Mouse (Mus musculus) MEL (cell line): ENCODE results near the gene Rps3. TPM values are rescaled to one million over a fixed set of nuclear protein-coding genes. Genes with fewer than 3 reads are reported as not detected.

Experiments
- DNase-seq: peaks from one replicate; pipeline ENCODE4 v3.0.0; 2011; ENCODE audit warnings: low read depth, low spot score
- H3K27ac ChIP-seq: 2 replicates; pipeline ENCODE4 v1.5.1; 2012; ENCODE audit warnings: low read depth, mild to moderate bottlenecking, control low read depth, low read length, moderate library complexity; ENCODE audit not compliant: control insufficient read depth
- H3K27me3 ChIP-seq, 2 experiments: fragments of 150-350 bp in 1 of 2; sonication (generic) in 1 of 2; 2 replicates each; pipeline ENCODE4 v1.6.1; 2012; ENCODE audit warnings: low read length in 2 of 2, mild to moderate bottlenecking in 2 of 2, improper control_type of control experiment in 1 of 2, moderate library complexity in 1 of 2; ENCODE audit not compliant: insufficient read depth in 2 of 2, control insufficient read depth in 1 of 2
- H3K36me3 ChIP-seq, 2 experiments: 2 replicates each; pipeline ENCODE4 v1.6.1; 2012 to 2014; ENCODE audit warnings: low read length in 2 of 2, improper control_type of control experiment in 1 of 2, inconsistent platforms in 1 of 2, mild to moderate bottlenecking in 1 of 2; ENCODE audit not compliant: insufficient read depth in 2 of 2, control insufficient read depth in 1 of 2
- H3K4me1 ChIP-seq, 2 experiments: fragments of 150-350 bp in 1 of 2; sonication (generic) in 1 of 2; 2 replicates each; pipeline ENCODE4 v1.6.1; 2012; ENCODE audit warnings: low read length in 2 of 2, improper control_type of control experiment in 1 of 2, mild to moderate bottlenecking in 1 of 2; ENCODE audit not compliant: insufficient read depth in 2 of 2, control insufficient read depth in 1 of 2
- H3K4me3 ChIP-seq, 2 experiments: fragments of 150-350 bp in 1 of 2; sonication (generic) in 1 of 2; 2 replicates each; pipeline ENCODE4 v1.5.1; 2012; ENCODE audit warnings: low read depth in 2 of 2, low read length in 2 of 2, mild to moderate bottlenecking in 2 of 2, moderate library complexity in 2 of 2, control low read depth in 1 of 2, improper control_type of control experiment in 1 of 2; ENCODE audit not compliant: control insufficient read depth in 1 of 2, insufficient read depth in 1 of 2
- H3K79me2 ChIP-seq: 2 replicates; pipeline ENCODE4 v1.6.1; 2012; ENCODE audit warnings: mild to moderate bottlenecking, low read length, moderate library complexity; ENCODE audit not compliant: control insufficient read depth, poor library complexity, insufficient read depth
- H3K9ac ChIP-seq: 2 replicates; pipeline ENCODE4 v1.6.1; 2012; ENCODE audit warnings: low read depth, mild to moderate bottlenecking, control low read depth, low read length, moderate library complexity; ENCODE audit not compliant: control insufficient read depth, poor library complexity, severe bottlenecking
- H3K9me3 ChIP-seq: fragments of 150-350 bp; sonication (generic); replicated peaks from 2 replicates; pipeline ENCODE4 v1.6.1; 2012; ENCODE audit warnings: mild to moderate bottlenecking, low read length, improper control_type of control experiment, moderate library complexity; ENCODE audit not compliant: insufficient read depth
- CHD1 ChIP-seq: IDR thresholded peaks from 2 replicates; pipeline ENCODE4 v1.6.1; 2012; ENCODE audit warnings: low read depth, mild to moderate bottlenecking, inconsistent platforms, low read length, improper control_type of control experiment
- CTCF ChIP-seq, 3 experiments: IDR thresholded peaks in 2 of 3; conservative IDR thresholded peaks in 1 of 3; 2 replicates each; pipeline ENCODE4 v1.5.1; 2011 to 2012; ENCODE audit warnings: low read length in 3 of 3, low read depth in 2 of 3, mild to moderate bottlenecking in 2 of 3, improper control_type of control experiment in 1 of 3, inconsistent platforms in 1 of 3, mixed read lengths in 1 of 3, moderate library complexity in 1 of 3; ENCODE audit not compliant: control insufficient read depth in 1 of 3, insufficient read depth in 1 of 3, poor library complexity in 1 of 3, severe bottlenecking in 1 of 3
- ELF1 ChIP-seq: IDR thresholded peaks from 2 replicates; pipeline ENCODE4 v1.6.1; 2014; ENCODE audit warnings: low read depth, mild to moderate bottlenecking, inconsistent platforms, low read length, improper control_type of control experiment, moderate library complexity
- EP300 ChIP-seq, 2 experiments: IDR thresholded peaks; 2 replicates each; pipeline ENCODE4 v1.6.1; 2011; ENCODE audit warnings: improper control_type of control experiment in 2 of 2, low read length in 2 of 2, low read depth in 1 of 2, mild to moderate bottlenecking in 1 of 2
- ETS1 ChIP-seq: IDR thresholded peaks from 2 replicates; pipeline ENCODE4 v1.6.1; 2012; ENCODE audit warnings: low read depth, mild to moderate bottlenecking, inconsistent platforms, low read length, improper control_type of control experiment, moderate library complexity
- GABPA ChIP-seq: IDR thresholded peaks from 2 replicates; pipeline ENCODE4 v1.6.1; 2012; ENCODE audit warnings: low read depth, mild to moderate bottlenecking, inconsistent platforms, low read length, improper control_type of control experiment, moderate library complexity
- MAX ChIP-seq: IDR thresholded peaks from 2 replicates; pipeline ENCODE4 v1.6.1; 2011; ENCODE audit warnings: low read length, improper control_type of control experiment
- MYC ChIP-seq: IDR thresholded peaks from 2 replicates; pipeline ENCODE4 v1.6.1; 2011; ENCODE audit warnings: low read depth, mild to moderate bottlenecking, low read length, improper control_type of control experiment, moderate library complexity
- NELFE ChIP-seq: IDR thresholded peaks from 2 replicates; pipeline ENCODE4 v1.6.1; 2011; ENCODE audit warnings: low read depth, low read length, improper control_type of control experiment
- POLR2A ChIP-seq, 2 experiments: IDR thresholded peaks; 2 replicates each; pipeline ENCODE4 v1.6.1; 2011 to 2012; ENCODE audit warnings: low read length in 2 of 2, mild to moderate bottlenecking in 2 of 2, control low read depth in 1 of 2, improper control_type of control experiment in 1 of 2, low read depth in 1 of 2, moderate library complexity in 1 of 2; ENCODE audit not compliant: control insufficient read depth in 1 of 2, insufficient read depth in 1 of 2, poor library complexity in 1 of 2
- POLR2AphosphoS2 ChIP-seq: IDR thresholded peaks from 2 replicates; pipeline ENCODE4 v1.6.1; 2011; ENCODE audit warnings: low read length, improper control_type of control experiment
- POLR2AphosphoS5 ChIP-seq: IDR thresholded peaks from 2 replicates; pipeline ENCODE4 v1.6.1; 2012; ENCODE audit warnings: low read depth, borderline replicate concordance, mild to moderate bottlenecking, inconsistent platforms, low read length, moderate library complexity, mixed read lengths
- RAD21 ChIP-seq: IDR thresholded peaks from 2 replicates; pipeline ENCODE4 v1.6.1; 2011; ENCODE audit warnings: mild to moderate bottlenecking, low read depth, low read length, improper control_type of control experiment
- RCOR1 ChIP-seq: IDR thresholded peaks from 2 replicates; pipeline ENCODE4 v1.6.1; 2012; ENCODE audit warnings: low read depth, mild to moderate bottlenecking, inconsistent platforms, low read length, improper control_type of control experiment
- SIN3A ChIP-seq: IDR thresholded peaks from 2 replicates; pipeline ENCODE4 v1.6.1; 2012; ENCODE audit warnings: low read length, improper control_type of control experiment, inconsistent platforms
- SMC3 ChIP-seq: IDR thresholded peaks from 2 replicates; pipeline ENCODE4 v1.6.1; 2011; ENCODE audit warnings: low read depth, low read length, improper control_type of control experiment
- TAL1 ChIP-seq: IDR thresholded peaks from 2 replicates; pipeline ENCODE4 v1.6.1; 2012; ENCODE audit warnings: mild to moderate bottlenecking, inconsistent platforms, low read length, moderate library complexity, mixed read lengths
- UBTF ChIP-seq: IDR thresholded peaks from 2 replicates; pipeline ENCODE4 v1.6.1; 2012; ENCODE audit warnings: low read depth, mild to moderate bottlenecking, inconsistent platforms, low read length, improper control_type of control experiment, moderate library complexity, borderline replicate concordance; ENCODE audit not compliant: insufficient read depth
- USF1 ChIP-seq: IDR thresholded peaks from 2 replicates; pipeline ENCODE4 v1.6.1; 2014; ENCODE audit warnings: low read depth, mild to moderate bottlenecking, inconsistent platforms, low read length, improper control_type of control experiment, moderate library complexity
- ZC3H11A ChIP-seq: IDR thresholded peaks from 2 replicates; pipeline ENCODE4 v1.6.1; 2012; ENCODE audit warnings: low read depth, mild to moderate bottlenecking, inconsistent platforms, low read length, improper control_type of control experiment
- ZMIZ1 ChIP-seq: IDR thresholded peaks from 2 replicates; pipeline ENCODE4 v1.6.1; 2012; ENCODE audit warnings: low read depth, mild to moderate bottlenecking, inconsistent platforms, low read length, improper control_type of control experiment, moderate library complexity
- ZNF384 ChIP-seq: IDR thresholded peaks from 2 replicates; pipeline ENCODE4 v1.6.1; 2012; ENCODE audit warnings: low read depth, mild to moderate bottlenecking, inconsistent platforms, low read length, improper control_type of control experiment
- polyA plus RNA-seq, 2 experiments: library from polyadenylated mRNA; stranded (reverse) in 1 of 2; unstranded in 1 of 2; fragments of >175 nt in 1 of 2; fragments of >200 nt in 1 of 2; gene quantifications; 2 replicates each; pipeline versions ENCODE4 v1.2.1 to v1.2.4; 2012; ENCODE audit warnings: low replicate concordance in 2 of 2, low read depth in 1 of 2; ENCODE audit not compliant: insufficient read length in 2 of 2, insufficient read depth in 1 of 2, missing spikeins in 1 of 2
- total RNA-seq: library from RNA; depleted of rRNA; stranded (reverse); fragments of 300-350 nt; gene quantifications from 2 replicates; pipeline ENCODE4 v1.2.3, GENCODE M21; 2012

Rps3 gene
- total and polyA plus RNA-seq, 3 experiments, result 157 to 2,287 (median 1,899) TPM

DNA sequence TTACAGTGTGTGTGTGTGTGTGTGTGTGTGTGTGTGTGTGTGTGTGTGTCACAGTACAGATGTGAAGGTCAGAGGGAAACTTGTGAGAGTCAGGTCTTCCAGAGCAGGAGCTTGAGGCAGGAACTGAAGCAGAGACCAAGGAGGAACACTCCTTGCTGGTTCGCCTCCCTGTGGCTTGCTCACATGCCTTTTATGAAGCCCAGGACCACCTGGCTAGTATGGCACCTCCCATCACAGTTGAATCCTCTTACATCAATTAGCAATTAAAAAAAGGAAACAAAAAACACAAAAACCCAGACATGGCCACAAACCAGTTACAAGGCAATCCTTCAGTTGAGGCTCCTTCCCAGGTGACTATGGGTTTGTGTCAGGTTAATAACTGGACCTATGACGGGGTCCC is 20.4 kb downstream of the Rps3 start:
- no peak overlapping the region for H3K9ac ChIP-seq
- H3K9me3 ChIP-seq, result no peaks in the 10 kb centered on the region
- no peak for DNase-seq
- H3K79me2 ChIP-seq, result no peaks in the 10 kb centered on the region
- no peak overlapping the region for H3K4me3 ChIP-seq
- H3K4me1 ChIP-seq, result no peaks in the 10 kb centered on the region
- no peak overlapping the region for H3K27ac ChIP-seq
- H3K27me3 ChIP-seq, result no peaks in the 10 kb centered on the region
- TF ChIP-seq ZC3H11A (no peak), CTCF (IDR thresholded peaks at IDR 0.05 in 2 of 3, conservative IDR thresholded peaks at IDR 0.05 in 1 of 3; ENCODE audit: control insufficient read depth in 1 of 3, insufficient read depth in 1 of 3, low read depth in 2 of 3, low read length in 3 of 3, poor library complexity in 1 of 3, severe bottlenecking in 1 of 3) (no peak), NELFE (no peak), POLR2AphosphoS5 (no peak), MAX (no peak), ETS1 (no peak), ZNF384 (no peak), POLR2AphosphoS2 (no peak), RCOR1 (no peak), SIN3A (no peak), RAD21 (no peak), UBTF (no peak), EP300 (IDR thresholded peaks at IDR 0.05; ENCODE audit: low read depth in 1 of 2, low read length in 2 of 2) (no peak), GABPA (no peak), ZMIZ1 (no peak), TAL1 (no peak)
- no peaks in the 10 kb centered on the region for H3K36me3 ChIP-seq

DNA sequence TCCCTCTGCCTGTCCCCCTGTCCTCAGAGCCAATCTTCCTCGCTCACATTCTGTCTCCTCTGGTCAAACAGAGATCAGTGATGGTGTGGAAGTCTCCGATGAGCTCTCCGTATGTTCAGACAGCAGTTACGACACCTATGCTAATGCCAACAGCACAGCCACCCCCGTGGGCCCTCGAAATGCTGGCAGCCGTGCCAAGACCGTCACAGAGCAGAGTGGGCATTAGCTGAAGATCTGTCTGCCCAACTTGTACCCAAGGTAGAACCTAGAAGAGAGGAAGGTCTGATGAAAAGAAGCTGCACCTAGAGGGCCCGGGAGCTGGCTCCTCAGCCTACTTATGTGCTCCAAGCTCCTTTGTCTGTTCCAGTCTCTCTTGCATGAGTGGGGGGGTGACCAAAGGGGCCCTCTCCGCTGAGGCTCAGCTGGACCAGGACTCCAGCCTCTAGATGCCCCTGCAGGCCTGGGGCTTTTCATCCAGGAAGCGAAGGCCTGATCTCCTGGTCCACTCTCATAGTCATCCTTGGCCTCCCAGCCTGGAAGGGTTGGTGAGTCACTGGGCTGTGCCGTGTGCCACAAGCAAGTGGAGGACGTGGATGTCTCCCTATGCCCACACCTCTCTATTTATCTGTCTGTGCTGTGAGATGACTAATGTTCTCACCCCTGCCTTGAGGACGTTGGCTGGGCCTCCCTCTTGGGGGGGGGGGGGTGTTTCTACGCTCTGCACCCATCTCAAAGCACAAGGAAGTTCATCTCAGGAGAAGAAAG is 23.5 kb downstream of the Rps3 start:
- H3K9me3 ChIP-seq, result no peaks in the 10 kb centered on the region
- no peak overlapping the region for H3K4me3 ChIP-seq
- no peak overlapping the region for H3K9ac ChIP-seq
- TF ChIP-seq CHD1 (no peak), SMC3 (no peak), USF1 (no peak), POLR2A (IDR thresholded peaks at IDR 0.05; ENCODE audit: control insufficient read depth in 1 of 2, insufficient read depth in 1 of 2, low read depth in 1 of 2, low read length in 2 of 2, poor library complexity in 1 of 2) (no peak), MYC (no peak), SIN3A (no peak), NELFE (no peak), MAX (no peak), ELF1 (no peak), POLR2AphosphoS5 (no peak)
- H3K27ac ChIP-seq, result no peak overlapping the region
- H3K27me3 ChIP-seq, result no peaks in the 10 kb centered on the region
- no peaks in the 10 kb centered on the region for H3K4me1 ChIP-seq
- H3K79me2 ChIP-seq, result no peaks in the 10 kb centered on the region
- no peak for DNase-seq
- H3K36me3 ChIP-seq, result no peaks in the 10 kb centered on the region
